In genomic region chr7:100663190-100663589, GRCm38 (mm10) we compare ENCODE assay signal across 7 mouse cellular contexts. TPM values are rescaled to one million over a fixed set of nuclear protein-coding genes. Genes with fewer than 3 reads are reported as not detected.
DNase-seq lines count a peak whose midpoint lies in the region; ATAC-seq lines count a peak whose summit lies in the region.

No protein-coding gene starts in this region.

- no peak overlapping the region for H3K27ac ChIP-seq in embryonic facial prominence, embryonic 11.5 days (replicated peaks; ENCODE audit: low read depth, low read length)
- no peak overlapping the region for H3K27ac ChIP-seq in limb, embryonic 11.5 days (replicated peaks; ENCODE audit: low read depth, low read length)
- H3K27ac ChIP-seq in midbrain, embryonic 14.5 days (replicated peaks; ENCODE audit: low read depth, low read length): 0 out of 2 replicates have a peak overlapping the region, but pooled peaks have one; percentile 0

- peak; percentile 83 for ATAC-seq in embryonic facial prominence, embryonic 11.5 days (replicated peaks; ENCODE audit: insufficient number of reproducible peaks, low FRiP score, low TSS enrichment, low read depth)
- peak; percentile 83 for ATAC-seq in limb, embryonic 11.5 days (ENCODE audit: insufficient number of reproducible peaks, low FRiP score, low TSS enrichment, low read depth)
- ATAC-seq in midbrain, embryonic 14.5 days (ENCODE audit: low FRiP score, low TSS enrichment): peak; percentile 76

- no peak overlapping the region for H3K4me2 ChIP-seq in embryonic facial prominence, embryonic 11.5 days (ENCODE audit: low read depth, low read length)
- no peak overlapping the region for H3K4me2 ChIP-seq in limb, embryonic 11.5 days (ENCODE audit: low read depth, severe bottlenecking)
- H3K4me2 ChIP-seq in midbrain, embryonic 14.5 days (ENCODE audit: low read length): peak overlapping the region; percentile 35

- no peak overlapping the region for H3K9ac ChIP-seq in embryonic facial prominence, embryonic 11.5 days (replicated peaks; ENCODE audit: low read length)
- no peak overlapping the region for H3K9ac ChIP-seq in limb, embryonic 11.5 days (ENCODE audit: low read length)
- peak overlapping the region; percentile 34; the same call in 1 of the 2 replicates for H3K9ac ChIP-seq in midbrain, embryonic 14.5 days (replicated peaks; ENCODE audit: low read length)

- no peak overlapping the region for H3K4me3 ChIP-seq in embryonic facial prominence, embryonic 11.5 days (ENCODE audit: low read depth, low read length)
- H3K4me3 ChIP-seq in limb, embryonic 11.5 days (ENCODE audit: low read depth, low read length): no peak overlapping the region
- no peak overlapping the region for H3K4me3 ChIP-seq in midbrain, embryonic 14.5 days (replicated peaks; ENCODE audit: low read depth, low read length)

- peaks cover 3% of the 10 kb centered on the region; the same call in 1 of the 2 replicates for H3K4me1 ChIP-seq in embryonic facial prominence, embryonic 11.5 days (ENCODE audit: control insufficient read depth, insufficient read depth, low read length)
- H3K4me1 ChIP-seq in limb, embryonic 11.5 days (ENCODE audit: control insufficient read depth, insufficient read depth, low read length): peaks cover 8% of the 10 kb centered on the region; the same call in 1 of the 2 replicates
- H3K4me1 ChIP-seq in midbrain, embryonic 14.5 days (ENCODE audit: control insufficient read depth, insufficient read depth, low read length): peaks cover 6% of the 10 kb centered on the region; the same call in 1 of the 2 replicates

- H3K36me3 ChIP-seq in embryonic facial prominence, embryonic 11.5 days (replicated peaks; ENCODE audit: control insufficient read depth, insufficient read depth, low read depth, low read length): no peaks in the 10 kb centered on the region
- H3K36me3 ChIP-seq in limb, embryonic 11.5 days (ENCODE audit: control insufficient read depth, insufficient read depth, low read length): no peaks in the 10 kb centered on the region
- H3K36me3 ChIP-seq in midbrain, embryonic 14.5 days (ENCODE audit: control insufficient read depth, insufficient read depth, low read length): no peaks in the 10 kb centered on the region

- 1% methylated on average over 13 of the region's 13 CpGs for WGBS in embryonic facial prominence, embryonic 11.5 days
- WGBS in limb, embryonic 11.5 days: 3% methylated on average over 13 of the region's 13 CpGs
- WGBS in midbrain, embryonic 14.5 days: 2% methylated on average over 13 of the region's 13 CpGs

- H3K9me3 ChIP-seq in embryonic facial prominence, embryonic 11.5 days (replicated peaks; ENCODE audit: control insufficient read depth, low read length): no peaks in the 10 kb centered on the region
- no peaks in the 10 kb centered on the region for H3K9me3 ChIP-seq in limb, embryonic 11.5 days (ENCODE audit: control insufficient read depth, low read length)
- no peaks in the 10 kb centered on the region for H3K9me3 ChIP-seq in midbrain, embryonic 14.5 days (ENCODE audit: control insufficient read depth, low read length)

- DNase-seq in adrenal gland, postnatal 10 days: peak; percentile 92
- DNase-seq in embryonic facial prominence, embryonic 11.5 days (ENCODE audit: low spot score): peak; percentile 98
- DNase-seq in heart, adult 18-20 months: peak; percentile 93 to 96
- peak; percentile 93 for DNase-seq in kidney, adult 18-20 months
- DNase-seq in limb, embryonic 11.5 days (ENCODE audit: low spot score): peak; percentile 95
- peak; percentile 95 for DNase-seq in midbrain, embryonic 14.5 days
- DNase-seq in spleen, adult 12 weeks (ENCODE audit: low spot score): peak; percentile 67

- H3K27me3 ChIP-seq in embryonic facial prominence, embryonic 11.5 days (ENCODE audit: control insufficient read depth, insufficient read depth, low read length): no peaks in the 10 kb centered on the region
- H3K27me3 ChIP-seq in limb, embryonic 11.5 days (ENCODE audit: control insufficient read depth, insufficient read depth, low read length): no peaks in the 10 kb centered on the region
- no peaks in the 10 kb centered on the region for H3K27me3 ChIP-seq in midbrain, embryonic 14.5 days (ENCODE audit: control insufficient read depth, insufficient read depth, low read length)

RNA-seq across cellular contexts. Expression of gene Plekhb1, which starts 1.0 kb away (rescaled TPM):
- total RNA-seq in adrenal gland, postnatal 10 days (2021): 1 to 10 TPM; 4.3 to 5.4 TPM
- polyA plus RNA-seq in embryonic facial prominence, embryonic 11.5 days (2014; fragmentation: Nextera tagmentation; extraction: Ambion mirVana): 4.1 and 5.5 TPM in 2 replicates
- total RNA-seq in heart, adult 18-20 months (2021): 1 to 10 TPM; 2.5 to 3.2 TPM
- 1.3 and 1.6 TPM in 2 replicates for polyA plus RNA-seq in limb, embryonic 11.5 days (2014; fragmentation: Nextera tagmentation; extraction: Ambion mirVana)
- 7.8 and 8.5 TPM in 2 replicates for polyA plus RNA-seq in midbrain, embryonic 14.5 days (2014; fragmentation: Nextera tagmentation; extraction: Ambion mirVana)

RNA-seq across cellular contexts. Expression of gene Fam168a, which starts 43.2 kb away (rescaled TPM):
- total RNA-seq in adrenal gland, postnatal 10 days (2021): 10 to 100 TPM; 46.7 to 51.2 TPM
- polyA plus RNA-seq in embryonic facial prominence, embryonic 11.5 days (2014; fragmentation: Nextera tagmentation; extraction: Ambion mirVana): 30.7 and 32.6 TPM in 2 replicates
- total RNA-seq in heart, adult 18-20 months (2021): 10 to 100 TPM; 35.2 to 39.8 TPM
- polyA plus RNA-seq in limb, embryonic 11.5 days (2014; fragmentation: Nextera tagmentation; extraction: Ambion mirVana): 46.2 and 49.7 TPM in 2 replicates
- polyA plus RNA-seq in midbrain, embryonic 14.5 days (2014; fragmentation: Nextera tagmentation; extraction: Ambion mirVana): 113 and 128 TPM in 2 replicates

RNA-seq across cellular contexts. Expression of gene Mrpl48, which starts 55.1 kb away (rescaled TPM):
- total RNA-seq in adrenal gland, postnatal 10 days (2021): 10 to 100 TPM; 62.5 to 73.7 TPM
- 66.7 and 67.1 TPM in 2 replicates for polyA plus RNA-seq in embryonic facial prominence, embryonic 11.5 days (2014; fragmentation: Nextera tagmentation; extraction: Ambion mirVana)
- total RNA-seq in heart, adult 18-20 months (2021): 10 to 100 TPM; 63.9 to 78.5 TPM
- 56.8 and 66.9 TPM in 2 replicates for polyA plus RNA-seq in limb, embryonic 11.5 days (2014; fragmentation: Nextera tagmentation; extraction: Ambion mirVana)
- 91.3 and 95.9 TPM in 2 replicates for polyA plus RNA-seq in midbrain, embryonic 14.5 days (2014; fragmentation: Nextera tagmentation; extraction: Ambion mirVana)

RNA-seq across cellular contexts. Expression of gene Rab6a, which starts 56.0 kb away (rescaled TPM):
- total RNA-seq in adrenal gland, postnatal 10 days (2021): 10 to 100 TPM; 65.0 to 67.0 TPM
- polyA plus RNA-seq in embryonic facial prominence, embryonic 11.5 days (2014; fragmentation: Nextera tagmentation; extraction: Ambion mirVana): 156 and 171 TPM in 2 replicates
- total RNA-seq in heart, adult 18-20 months (2021): 10 to 100 TPM; 60.2 to 63.9 TPM
- polyA plus RNA-seq in limb, embryonic 11.5 days (2014; fragmentation: Nextera tagmentation; extraction: Ambion mirVana): 128 TPM in 2 replicates
- polyA plus RNA-seq in midbrain, embryonic 14.5 days (2014; fragmentation: Nextera tagmentation; extraction: Ambion mirVana): 272 and 300 TPM in 2 replicates
